Mouse (Mus musculus): ENCODE data around the gene B3galt1.
A peak's percentile ranks its signal among the peaks of the same experiment; 100 is the strongest.

B3galt1 gene

GRCm38 (mm10) chr2:68052481-68052880 lies 486.8 kb downstream of the B3galt1 start:
- DNase-seq (ENCODE audit: low read depth, low spot score) = no peak

DNA sequence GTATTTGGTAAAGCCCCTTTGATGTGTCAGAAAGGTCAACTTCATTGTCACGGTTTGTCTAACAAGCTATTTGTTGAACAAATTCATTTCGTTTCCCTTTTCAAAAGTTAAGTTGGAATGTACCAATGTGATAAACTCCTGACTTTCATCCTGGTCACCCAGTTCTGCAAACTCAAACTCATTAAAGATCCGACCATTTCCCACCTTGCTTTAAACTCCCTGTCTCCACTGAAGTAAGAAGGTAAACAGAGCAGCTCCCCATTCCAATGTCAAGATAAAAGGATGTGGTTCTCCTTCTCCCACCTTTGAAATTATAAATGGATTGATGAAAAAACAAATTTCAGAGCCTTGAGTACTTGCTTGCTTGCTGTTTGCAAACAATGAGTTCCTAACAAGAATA lies 487.6 kb downstream of the B3galt1 start:
- no peak for DNase-seq (ENCODE audit: low read depth, low spot score)

- DNase-seq (ENCODE audit: low read depth, low spot score) = peak; percentile 32
Measured at GRCm38 (mm10) chr2:68061341-68061740, 495.7 kb downstream of the B3galt1 start.

DNA sequence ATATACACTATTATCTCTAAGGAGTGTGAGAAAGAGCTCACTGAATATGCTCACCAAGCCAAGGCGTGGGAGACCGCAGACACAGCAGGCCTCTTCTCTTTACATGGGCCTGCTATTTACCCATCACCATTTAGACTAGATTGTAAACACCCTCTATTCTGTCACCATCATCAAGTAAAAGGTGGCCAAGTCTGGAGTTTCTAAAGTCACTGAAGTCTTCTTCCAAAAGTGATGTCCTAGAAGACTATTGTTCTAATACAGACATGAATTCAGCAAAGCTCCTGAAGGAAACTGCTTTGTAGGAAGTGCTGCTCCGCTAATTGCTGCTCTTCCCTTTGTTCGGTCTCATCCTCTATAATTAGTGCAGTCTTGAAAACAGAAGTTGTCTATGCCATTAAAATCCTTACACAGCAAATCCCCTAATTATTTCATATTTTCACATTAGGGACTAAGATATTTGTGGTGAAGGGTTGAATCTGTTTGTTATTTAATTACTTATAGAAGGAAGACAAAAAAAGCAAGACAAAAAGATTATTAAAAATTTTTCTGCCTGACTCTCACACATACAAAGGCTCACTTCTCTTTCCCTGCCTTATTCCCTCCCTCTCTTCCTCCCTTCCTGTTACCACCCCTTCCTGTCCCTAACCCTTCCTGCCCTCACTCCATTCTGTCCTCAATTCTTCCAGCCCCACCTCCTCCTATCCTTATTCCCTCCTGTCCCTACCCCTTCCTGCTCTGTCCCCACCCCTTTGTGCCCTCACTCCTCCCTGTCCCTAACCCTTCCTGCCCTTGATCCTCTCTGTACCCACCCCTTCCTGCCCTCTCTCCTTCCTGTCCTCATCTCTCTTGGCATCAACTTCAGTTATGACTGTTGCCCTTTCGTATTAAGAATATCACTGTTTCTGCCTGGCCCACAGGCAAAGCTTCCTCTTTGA lies 514.0 kb downstream of the B3galt1 start:
- no peak for DNase-seq (ENCODE audit: low read depth, low spot score)

DNA sequence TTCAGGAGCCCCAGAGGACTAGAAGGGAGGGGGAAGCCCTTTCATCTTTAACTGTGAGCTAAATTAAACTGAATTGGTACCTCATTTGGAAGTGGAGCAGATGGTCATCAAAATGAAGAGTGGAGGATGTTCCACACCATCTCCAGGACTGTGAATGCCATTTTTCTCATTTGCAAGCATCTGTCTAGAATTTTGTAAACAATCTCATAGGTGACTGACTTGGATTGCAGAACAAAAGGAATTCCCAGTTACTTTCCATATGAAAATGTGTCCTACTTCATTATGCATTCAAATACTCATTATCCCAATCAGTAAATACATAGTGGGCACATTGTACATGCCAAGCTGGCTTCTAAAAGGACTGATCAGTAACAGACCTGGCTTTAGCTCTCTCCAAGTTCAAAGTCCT lies 515.2 kb downstream of the B3galt1 start:
- no peak for DNase-seq (ENCODE audit: low read depth, low spot score)

GRCm38 (mm10) chr2:68084483-68084882 lies 518.8 kb downstream of the B3galt1 start:
- no peak for DNase-seq (ENCODE audit: low read depth, low spot score)

DNA sequence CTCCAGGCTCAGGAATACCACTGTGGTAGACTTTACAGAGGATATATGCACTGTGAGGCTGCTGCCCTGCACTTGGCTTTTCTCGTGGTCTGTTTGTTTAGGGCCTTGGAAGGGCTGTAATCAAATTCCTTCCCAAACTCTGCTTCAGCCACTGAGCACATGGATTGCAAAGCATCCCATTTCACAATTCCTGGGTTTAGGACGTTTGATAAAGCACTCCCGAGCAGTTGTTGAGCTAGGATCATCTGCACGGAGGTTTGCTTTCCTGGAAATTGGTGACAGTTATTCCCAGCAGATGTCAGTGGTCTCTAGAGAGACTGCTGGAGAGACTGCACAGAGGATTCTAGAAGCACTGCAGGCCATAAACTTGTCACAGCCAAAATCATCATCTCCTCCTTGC lies 520.4 kb downstream of the B3galt1 start:
- no peak for DNase-seq (ENCODE audit: low read depth, low spot score)

DNA sequence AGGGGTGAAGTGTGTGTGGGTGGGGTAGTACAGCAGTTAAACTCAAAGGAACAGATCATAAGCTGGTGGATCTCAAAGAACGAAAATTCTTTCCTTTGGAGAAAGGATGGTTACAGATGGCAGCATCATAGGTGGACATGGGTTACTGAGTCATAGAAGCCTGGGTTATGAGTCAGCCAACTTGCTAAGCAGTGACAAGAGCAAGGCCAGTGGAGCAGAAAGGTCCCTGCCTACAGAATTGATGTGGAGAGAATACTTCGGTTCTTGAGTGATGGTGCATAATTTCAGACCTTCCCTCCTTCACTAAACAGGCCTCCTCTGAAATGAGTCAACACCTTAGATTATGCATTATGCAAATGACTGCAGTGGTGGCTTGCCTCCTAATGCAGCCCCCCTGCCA lies 525.9 kb downstream of the B3galt1 start:
- peak; percentile 47 for DNase-seq (ENCODE audit: low read depth, low spot score)

DNA sequence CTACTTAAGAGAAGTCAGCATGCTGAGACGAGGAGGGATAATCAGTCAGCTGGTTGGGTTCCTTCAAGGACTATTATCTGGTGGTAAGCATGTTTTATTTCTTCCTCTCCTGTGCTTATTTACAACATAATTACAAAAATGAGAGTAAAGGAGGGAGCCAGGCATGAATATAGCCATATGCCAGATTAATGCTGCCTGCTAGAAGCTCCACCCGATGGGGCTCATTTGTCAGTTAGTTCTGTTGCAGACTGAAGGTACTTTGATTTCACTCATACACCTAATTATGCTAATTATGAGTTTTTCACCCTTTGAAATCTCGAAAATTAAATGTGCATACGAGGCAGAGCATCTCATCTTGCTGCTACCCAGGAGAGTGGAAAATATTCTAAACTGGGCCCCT lies 539.0 kb downstream of the B3galt1 start:
- DNase-seq (ENCODE audit: low read depth, low spot score) = no peak

- peak; percentile 6 for DNase-seq (ENCODE audit: low read depth, low spot score)
Measured at GRCm38 (mm10) chr2:68118076-68118475, 552.4 kb downstream of the B3galt1 start.

DNA sequence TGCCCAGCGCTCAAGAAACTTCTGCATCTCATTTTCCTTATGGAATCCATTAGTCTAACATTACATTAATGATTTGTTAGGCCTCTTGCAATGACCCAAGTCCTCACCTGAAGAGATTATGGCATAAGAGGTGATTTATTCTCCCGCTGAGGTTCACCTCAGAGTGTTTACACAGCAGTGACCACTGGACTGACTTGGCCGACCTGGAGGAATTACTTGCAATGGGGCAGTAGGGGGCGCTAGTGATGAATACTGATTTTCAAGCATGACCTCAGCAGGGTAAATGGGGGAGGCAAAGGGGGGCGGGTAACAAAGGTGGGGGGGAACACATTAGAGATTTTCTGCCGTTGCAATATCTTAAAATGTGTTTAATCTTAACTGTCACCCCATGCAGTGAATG lies 559.1 kb downstream of the B3galt1 start:
- peak; percentile 11 for DNase-seq (ENCODE audit: low read depth, low spot score)

- DNase-seq (ENCODE audit: low read depth, low spot score) = no peak
Measured at GRCm38 (mm10) chr2:68141094-68141493, 575.4 kb downstream of the B3galt1 start.

DNA sequence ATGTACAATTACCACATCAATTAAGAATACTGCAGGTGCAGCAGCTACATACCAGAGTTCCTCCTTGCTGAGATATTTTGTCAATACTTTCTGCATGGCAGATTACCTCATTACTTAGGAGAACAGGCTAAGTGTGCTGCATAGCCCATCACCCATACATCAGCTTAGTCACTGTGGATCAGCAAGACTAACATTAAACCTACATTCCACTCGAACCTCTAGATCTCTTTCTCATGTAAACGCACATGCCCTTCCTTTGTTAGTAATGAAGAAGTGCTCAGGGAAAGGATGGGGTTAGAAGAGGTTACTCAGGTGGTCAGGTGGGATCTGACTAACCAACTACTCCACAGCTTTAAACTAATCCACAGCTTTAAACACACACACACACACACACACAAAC lies 577.6 kb downstream of the B3galt1 start:
- DNase-seq (ENCODE audit: low read depth, low spot score) = no peak

GRCm38 (mm10) chr2:68159751-68160150 lies 594.1 kb downstream of the B3galt1 start:
- no peak for DNase-seq (ENCODE audit: low read depth, low spot score)

GRCm38 (mm10) chr2:68160566-68160965 lies 594.9 kb downstream of the B3galt1 start:
- no peak for DNase-seq (ENCODE audit: low read depth, low spot score)

- no peak for DNase-seq (ENCODE audit: low read depth, low spot score)
Measured at GRCm38 (mm10) chr2:68162012-68162411, 596.3 kb downstream of the B3galt1 start.

GRCm38 (mm10) chr2:68171306-68171705 lies 605.6 kb downstream of the B3galt1 start:
- DNase-seq (ENCODE audit: low read depth, low spot score) = no peak

All from 3T3-L1 (cell line).